Mouse (Mus musculus): ENCODE measurements around the gene Adam1a. TPM values are rescaled to one million over a fixed set of nuclear protein-coding genes. Genes with fewer than 3 reads are reported as not detected.

The Adam1a gene
- polyA plus RNA-seq (2016; fragmentation: Nextera tagmentation; extraction: Ambion mirVana) = 1.4 and 1.8 TPM in 2 replicates

GRCm38 (mm10) chr5:121544910-121545792 is at the start of gene Adam1a, which contains the start of gene Gm42878:
Adam1a (minus strand) TSS chr5:121545482.
Gm42878 (minus strand) TSS chr5:121545482.
- WGBS = under 1% methylated on average over 79 of the region's 97 CpGs
- H3K36me3 ChIP-seq = peaks cover 6% of the 10 kb centered on the region
- peak within 1 kb of the TSS; percentile 100 for H3K4me3 ChIP-seq
- peaks cover 39% of the 10 kb centered on the region for H3K4me1 ChIP-seq
- H3K9me3 ChIP-seq (replicated peaks) = no peaks in the 10 kb centered on the region
- H3K27me3 ChIP-seq (ENCODE audit: low read depth, poor library complexity, severe bottlenecking) = no peaks in the 10 kb centered on the region
- H3K27ac ChIP-seq (replicated peaks) = peak within 1 kb of the TSS; percentile 99
- peak; percentile 60 for DNase-seq (ENCODE audit: low spot score)

DNA sequence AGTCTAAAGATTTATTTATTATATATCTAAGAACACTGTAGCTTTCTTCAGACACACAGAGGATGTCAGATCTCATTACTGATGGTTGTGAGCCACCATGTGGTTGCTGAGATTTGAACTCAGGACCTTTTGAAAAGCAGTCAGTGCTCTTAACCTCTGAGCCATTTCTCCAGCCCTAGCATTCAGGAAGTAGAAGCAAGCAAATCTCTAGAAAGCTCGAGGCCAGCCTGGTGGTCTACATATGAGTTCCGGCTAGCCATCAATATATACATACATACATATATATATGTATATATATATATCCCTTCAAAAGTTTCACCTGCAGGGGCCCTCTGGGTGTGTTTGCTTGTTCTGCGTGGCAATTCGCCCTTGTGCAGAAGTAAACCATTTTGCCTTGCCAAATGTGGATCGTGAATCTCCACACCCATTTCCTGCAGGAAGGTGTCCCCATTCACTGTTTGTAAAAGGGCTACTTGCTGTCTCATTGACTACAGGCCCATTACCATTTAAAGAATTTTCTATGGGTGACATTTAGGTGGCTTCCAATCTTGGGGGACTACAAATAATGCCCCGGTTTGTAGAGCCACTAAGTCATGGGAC is 49.5 kb upstream of the Adam1a start:
- Histone ChIP-seq H3K27ac (replicated peaks) (no peak overlapping the region), H3K27me3 (ENCODE audit: low read depth, poor library complexity, severe bottlenecking) (peaks cover 25% of the 10 kb centered on the region), H3K4me1 (peaks cover 30% of the 10 kb centered on the region), H3K4me3 (no peak overlapping the region), H3K9me3 (replicated peaks) (no peaks in the 10 kb centered on the region), H3K36me3 (no peaks in the 10 kb centered on the region)
- no peak for DNase-seq (ENCODE audit: low spot score)
- WGBS = 87% methylated on average over 6 of the region's 6 CpGs

GRCm38 (mm10) chr5:121593451-121594401 is 48.4 kb upstream of the Adam1a start, which contains the start of gene Aldh2:
Aldh2 (minus strand) TSS chr5:121593824.
- Histone ChIP-seq H3K36me3 (no peaks in the 10 kb centered on the region), H3K4me1 (peaks cover 30% of the 10 kb centered on the region), H3K9me3 (replicated peaks) (no peaks in the 10 kb centered on the region), H3K4me3 (peak within 1 kb of the TSS; percentile 85), H3K27me3 (ENCODE audit: low read depth, poor library complexity, severe bottlenecking) (peaks cover 20% of the 10 kb centered on the region), H3K27ac (replicated peaks) (peak within 1 kb of the TSS; percentile 85)
- 3% methylated on average over 47 of the region's 47 CpGs for WGBS
- DNase-seq (ENCODE audit: low spot score) = peak; percentile 87

- Histone ChIP-seq H3K36me3 (no peaks in the 10 kb centered on the region), H3K9me3 (replicated peaks) (no peaks in the 10 kb centered on the region), H3K4me3 (peak overlapping the region; percentile 85), H3K27me3 (ENCODE audit: low read depth, poor library complexity, severe bottlenecking) (peaks cover 18% of the 10 kb centered on the region), H3K27ac (replicated peaks) (peak overlapping the region; percentile 85), H3K4me1 (peaks cover 30% of the 10 kb centered on the region)
- no peak for DNase-seq (ENCODE audit: low spot score)
- WGBS = 4% methylated on average over 33 of the region's 33 CpGs
These were observed 47.6 kb upstream of the Adam1a start for GRCm38 (mm10) chr5:121592816-121593407.

DNA sequence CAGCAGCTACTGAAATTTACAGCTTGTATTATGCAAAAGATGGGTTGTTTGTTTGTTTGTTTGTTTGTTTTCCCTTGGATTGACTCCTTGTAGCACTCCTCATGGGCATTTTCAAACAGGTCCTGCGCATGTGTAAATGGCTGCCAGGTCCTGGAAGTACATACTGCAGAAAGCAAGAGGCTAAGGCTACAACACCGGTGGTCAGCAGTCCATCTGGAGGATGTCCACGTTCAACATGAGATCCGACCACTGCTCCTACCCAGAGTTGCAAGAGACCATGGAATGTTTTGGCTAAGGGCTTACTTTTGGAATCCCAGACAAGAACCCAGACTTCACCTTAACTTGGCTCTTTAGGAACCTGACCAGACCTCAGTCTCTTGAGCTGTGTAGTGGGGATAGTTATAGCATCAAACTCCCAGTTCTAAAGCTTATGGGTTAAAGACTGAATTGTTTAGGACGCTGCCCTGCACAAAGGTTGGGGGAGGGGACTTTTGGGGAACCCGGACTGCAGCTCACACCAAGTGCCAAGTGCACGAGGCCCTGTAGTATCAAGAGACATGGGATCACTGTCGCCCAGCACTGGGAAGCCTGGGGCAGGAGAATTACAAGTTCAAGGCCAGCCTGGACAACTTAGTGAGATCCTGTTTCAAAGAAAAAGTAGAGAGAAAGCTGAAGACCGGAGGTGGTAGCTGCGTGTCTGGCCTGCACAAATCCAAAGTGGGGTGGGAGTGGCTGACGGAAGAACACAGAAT is 47.0 kb upstream of the Adam1a start:
- no peak for DNase-seq (ENCODE audit: low spot score)
- no peaks in the 10 kb centered on the region for H3K9me3 ChIP-seq (replicated peaks)
- peaks cover 30% of the 10 kb centered on the region for H3K4me1 ChIP-seq
- H3K36me3 ChIP-seq = no peaks in the 10 kb centered on the region
- peak overlapping the region; percentile 85 for H3K4me3 ChIP-seq
- peaks cover 18% of the 10 kb centered on the region for H3K27me3 ChIP-seq (ENCODE audit: low read depth, poor library complexity, severe bottlenecking)
- 76% methylated on average over 11 of the region's 11 CpGs for WGBS
- H3K27ac ChIP-seq (replicated peaks) = no peak overlapping the region

DNA sequence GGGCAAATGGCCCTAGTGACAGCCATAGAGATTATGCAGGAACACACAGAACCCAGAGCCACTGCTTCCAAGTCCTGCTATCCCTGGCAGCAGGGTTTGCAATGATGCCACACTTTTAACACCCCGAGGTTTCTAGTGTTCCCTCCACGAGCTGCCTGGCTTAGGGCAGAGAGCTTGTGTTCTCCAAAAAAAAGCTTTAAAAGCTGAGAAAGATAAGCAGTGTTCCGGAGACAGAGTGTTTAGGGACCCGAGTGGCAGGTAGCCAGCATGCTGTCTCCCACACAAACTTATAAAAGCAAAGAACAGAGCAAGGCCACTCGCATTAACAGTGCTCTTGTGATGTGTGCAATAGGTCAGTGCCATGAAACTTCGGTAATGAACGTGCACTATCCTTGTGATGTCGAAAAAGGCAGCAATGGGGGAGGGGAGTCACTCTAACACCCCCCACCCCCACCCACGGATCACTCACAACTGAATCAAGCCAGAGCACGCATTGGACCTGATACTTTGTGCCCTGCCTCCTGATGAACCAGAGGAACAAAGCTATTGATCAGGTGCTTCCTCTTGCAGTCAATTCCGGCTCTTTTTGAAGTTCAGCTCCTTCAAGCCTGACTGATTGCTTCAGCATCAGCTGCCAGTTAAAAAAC is 46.3 kb upstream of the Adam1a start:
- peaks cover 18% of the 10 kb centered on the region for H3K27me3 ChIP-seq (ENCODE audit: low read depth, poor library complexity, severe bottlenecking)
- H3K36me3 ChIP-seq = no peaks in the 10 kb centered on the region
- WGBS = 80% methylated on average over 11 of the region's 11 CpGs
- H3K9me3 ChIP-seq (replicated peaks) = no peaks in the 10 kb centered on the region
- H3K4me1 ChIP-seq = peaks cover 30% of the 10 kb centered on the region
- H3K27ac ChIP-seq (replicated peaks) = no peak overlapping the region
- DNase-seq (ENCODE audit: low spot score) = no peak
- H3K4me3 ChIP-seq = no peak overlapping the region

DNA sequence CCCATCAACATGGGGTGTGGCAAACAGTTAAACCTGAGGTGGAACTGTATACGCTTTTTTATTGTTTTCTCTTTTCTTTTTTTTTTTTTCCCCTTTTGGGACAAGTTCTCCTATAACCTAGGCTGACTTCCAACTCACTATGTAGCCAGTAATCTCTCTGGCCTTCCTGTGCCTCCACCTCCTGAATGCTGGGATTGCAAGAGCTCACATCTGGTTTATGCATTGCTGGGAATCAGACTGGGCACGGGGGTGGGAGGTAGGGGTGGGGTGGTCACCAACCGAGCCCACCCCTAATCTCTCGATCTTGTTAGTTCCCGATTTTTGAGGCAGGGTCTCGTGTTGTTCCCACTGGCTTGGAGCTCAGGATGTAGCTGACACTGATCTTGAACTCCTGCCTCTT is 44.6 kb upstream of the Adam1a start:
- Histone ChIP-seq H3K36me3 (no peaks in the 10 kb centered on the region), H3K4me3 (no peak overlapping the region), H3K27ac (replicated peaks) (no peak overlapping the region), H3K9me3 (replicated peaks) (no peaks in the 10 kb centered on the region), H3K27me3 (ENCODE audit: low read depth, poor library complexity, severe bottlenecking) (peaks cover 18% of the 10 kb centered on the region), H3K4me1 (peaks cover 33% of the 10 kb centered on the region)
- WGBS = 88% methylated on average over 6 of the region's 6 CpGs
- no peak for DNase-seq (ENCODE audit: low spot score)

- H3K4me1 ChIP-seq = peaks cover 8% of the 10 kb centered on the region; the same call in 1 of the 2 replicates
- no peak overlapping the region for H3K4me3 ChIP-seq
- H3K36me3 ChIP-seq = no peaks in the 10 kb centered on the region
- no peaks in the 10 kb centered on the region for H3K9me3 ChIP-seq (replicated peaks)
- peaks cover 1% of the 10 kb centered on the region; the same call in 1 of the 2 replicates for H3K27me3 ChIP-seq (ENCODE audit: low read depth, poor library complexity, severe bottlenecking)
- no peak overlapping the region for H3K27ac ChIP-seq (replicated peaks)
- no peak for DNase-seq (ENCODE audit: low spot score)
- WGBS = 78% methylated on average over 6 of the region's 6 CpGs
These were observed 41.2 kb upstream of the Adam1a start for GRCm38 (mm10) chr5:121586400-121587039.

- DNase-seq (ENCODE audit: low spot score) = no peak
- no peaks in the 10 kb centered on the region for H3K9me3 ChIP-seq (replicated peaks)
- H3K36me3 ChIP-seq = no peaks in the 10 kb centered on the region
- no peaks in the 10 kb centered on the region for H3K27me3 ChIP-seq (ENCODE audit: low read depth, poor library complexity, severe bottlenecking)
- no peak overlapping the region for H3K4me3 ChIP-seq
- 90% methylated on average over 5 of the region's 5 CpGs for WGBS
- H3K4me1 ChIP-seq = peaks cover 7% of the 10 kb centered on the region; the same call in 1 of the 2 replicates
- H3K27ac ChIP-seq (replicated peaks) = no peak overlapping the region
These were observed 40.4 kb upstream of the Adam1a start for GRCm38 (mm10) chr5:121585699-121586098.

DNA sequence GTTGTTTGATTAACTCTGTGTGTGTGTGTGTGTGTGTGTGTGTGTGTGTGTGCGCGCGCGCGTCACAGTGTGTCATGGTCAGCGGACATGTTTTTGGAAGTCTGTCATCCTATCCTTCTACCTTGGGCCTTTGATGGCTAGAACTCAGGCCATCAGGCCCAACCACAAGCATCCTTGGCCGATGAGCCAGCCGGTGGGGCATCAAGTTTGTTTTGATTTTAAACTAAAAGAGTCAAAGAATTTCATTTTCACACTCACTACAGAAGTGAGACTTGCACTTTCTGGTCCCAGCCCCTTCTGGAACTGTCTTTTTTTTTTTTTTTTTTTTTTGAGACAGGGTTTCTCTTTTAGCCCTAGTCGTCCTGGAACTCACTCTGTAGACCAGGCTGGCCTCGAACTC is 39.7 kb upstream of the Adam1a start:
- Histone ChIP-seq H3K9me3 (replicated peaks) (no peaks in the 10 kb centered on the region), H3K36me3 (peaks cover 5% of the 10 kb centered on the region; the same call in 1 of the 2 replicates), H3K4me3 (no peak overlapping the region), H3K4me1 (peaks cover 7% of the 10 kb centered on the region; the same call in 1 of the 2 replicates), H3K27me3 (ENCODE audit: low read depth, poor library complexity, severe bottlenecking) (no peaks in the 10 kb centered on the region), H3K27ac (replicated peaks) (no peak overlapping the region)
- 96% methylated on average over 10 of the region's 10 CpGs for WGBS
- DNase-seq (ENCODE audit: low spot score) = no peak

Data from midbrain, embryonic 10.5 days (tissue).